Mouse (Mus musculus) heart, postnatal 4 days (tissue): ENCODE measurements around the gene Zfp946. TPM values are rescaled to one million over a fixed set of nuclear protein-coding genes. Genes with fewer than 3 reads are reported as not detected.

Source experiments
- DNase-seq: peaks from one replicate; pipeline ENCODE4 v3.0.0; 2021
- total RNA-seq, 2 experiments: library from RNA; stranded (reverse); gene quantifications; 2 replicates each; pipeline ENCODE4 v1.2.3; 2021

The Zfp946 gene
- 1 to 10 TPM; 5.7 to 6.1 TPM for total RNA-seq

DNA sequence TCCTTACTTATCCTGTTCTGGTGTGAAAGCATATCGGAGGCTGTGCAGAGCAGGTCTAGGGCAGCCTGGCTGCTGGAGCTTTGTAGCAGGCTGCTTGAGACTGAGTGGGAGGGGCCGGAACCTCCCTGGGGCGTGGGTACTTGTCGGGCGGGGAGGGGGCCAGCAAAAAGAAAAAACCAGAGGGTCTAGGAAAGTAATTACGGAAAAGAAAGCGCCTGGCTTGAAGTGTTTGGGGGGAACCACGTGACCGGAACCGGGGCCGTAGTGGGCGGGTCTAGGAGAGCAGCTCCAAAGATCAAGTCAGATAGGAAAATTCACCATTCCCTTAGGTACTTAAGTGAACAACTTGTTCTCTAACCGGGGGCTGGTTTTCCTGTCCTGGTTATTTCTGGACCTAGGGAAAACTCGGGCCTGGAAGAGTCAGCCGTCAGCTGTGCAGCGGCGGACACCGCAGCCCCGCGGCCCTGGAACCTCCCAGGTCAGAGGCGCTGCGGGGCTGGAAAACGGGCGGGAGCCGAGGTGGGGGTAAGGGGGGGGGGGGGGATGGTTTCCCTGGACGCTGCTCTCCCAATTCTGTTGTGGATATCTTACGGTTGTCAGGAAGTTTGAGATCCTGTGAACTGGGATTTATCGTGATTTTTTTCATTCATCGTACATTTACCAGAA lies at the start of gene Zfp946:
Zfp946 (plus strand) TSS at position 271 of the 666 bp plus-strand sequence.
- peak; percentile 78 for DNase-seq

DNA sequence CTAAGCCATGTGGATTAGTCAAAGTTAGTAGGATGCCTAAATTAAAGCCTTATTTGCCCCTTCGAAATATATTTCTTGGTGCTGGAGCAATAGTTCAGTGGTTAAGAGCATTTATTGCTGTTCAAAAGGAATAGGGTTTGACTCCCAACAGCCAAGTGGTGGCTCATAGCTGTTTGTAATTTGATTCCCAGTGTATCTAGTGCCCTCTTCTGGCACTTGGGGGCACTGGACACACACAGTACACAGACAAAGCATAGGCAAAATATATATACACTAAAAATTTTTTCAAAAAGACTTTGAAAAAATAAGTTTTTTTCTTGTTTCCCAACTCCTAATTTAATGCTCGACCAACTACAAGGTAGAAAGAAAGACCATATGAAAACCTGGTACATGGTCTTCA lies 13.3 kb upstream of the Zfp946 start:
- DNase-seq: peak; percentile 25

GRCm38 (mm10) chr17:22417510-22417909 lies 6.5 kb upstream of the Zfp946 start:
- DNase-seq: peak; percentile 70

- DNase-seq: peak; percentile 7
Measured at GRCm38 (mm10) chr17:22424636-22425354, 773 bp downstream of the Zfp946 start.

DNA sequence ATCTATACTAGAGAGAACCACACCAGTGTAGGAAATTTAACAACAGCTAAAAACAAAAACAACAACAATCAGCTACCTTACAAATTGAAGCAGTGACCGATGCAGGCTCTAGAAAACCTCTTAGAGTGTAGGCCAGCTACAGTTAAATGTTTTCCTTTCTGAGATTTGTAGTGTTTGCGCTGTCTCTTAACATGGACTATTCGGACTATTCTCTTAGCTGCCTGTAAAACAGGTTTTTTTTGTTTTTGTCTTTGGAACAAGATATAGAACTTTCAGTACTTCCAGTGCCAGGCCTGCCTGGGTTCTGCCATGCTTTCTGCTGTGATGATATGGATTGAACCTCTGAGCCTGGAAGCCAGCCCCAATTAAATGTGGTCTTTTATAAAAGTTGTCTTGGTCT lies 23.7 kb downstream of the Zfp946 start:
- no peak for DNase-seq

GRCm38 (mm10) chr17:22497120-22497519 lies 73.1 kb downstream of the Zfp946 start:
- no peak for DNase-seq

Other genes with a start within 250 kb of the Zfp946 start
- 1 to 10 TPM; 2.6 to 2.8 TPM for gene Zfp994, start 198.6 kb upstream of the Zfp946 start, total RNA-seq
- 1 to 10 TPM; 8.0 to 8.8 TPM for gene CT030661.1, start 109.4 kb upstream of the Zfp946 start, total RNA-seq
- 1 to 10 TPM; 4.2 to 5.3 TPM for gene Zfp944, start 62.8 kb upstream of the Zfp946 start, total RNA-seq
- gene Zfp758, start 62.8 kb upstream of the Zfp946 start, total RNA-seq: 1 to 10 TPM; 6.6 TPM
- not detected for gene Vmn2r111, start 149.3 kb downstream of the Zfp946 start, total RNA-seq
- not detected for gene Vmn2r112, start 176.7 kb downstream of the Zfp946 start, total RNA-seq